Mouse (Mus musculus): ENCODE measurements at regions not wholly inside any gene's neighbourhood (a gene's known extent, or its start where the extent isn't known, plus 50 kb on each side); places are given as distances from the start of the nearest gene placed in this dataset.

DNA sequence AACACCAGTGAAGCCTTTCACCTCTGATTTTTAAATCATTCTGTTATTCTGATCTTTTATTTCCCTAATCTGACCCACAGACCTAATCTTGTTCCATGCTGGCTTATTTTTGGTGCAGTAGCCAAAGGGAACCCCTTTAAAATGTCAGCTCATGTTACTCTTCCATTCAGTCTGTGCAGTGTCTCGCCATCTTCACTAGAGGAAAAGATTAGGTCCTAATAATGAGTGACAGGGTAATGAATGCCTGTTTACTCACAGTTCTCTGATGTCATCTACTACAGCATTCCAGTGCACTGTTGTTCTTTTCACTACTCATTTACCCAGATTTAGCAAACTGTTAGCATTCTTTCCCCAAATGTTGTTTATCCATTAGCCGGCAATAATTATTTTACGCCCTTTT lies 388.2 kb downstream of the Tecrl start:
- no peaks in the 10 kb centered on the region for H3K27me3 ChIP-seq (replicated peaks; ENCODE audit: control insufficient read depth, insufficient read depth, low read length)
- H3K9ac ChIP-seq (ENCODE audit: low read depth, low read length) = no peak overlapping the region
- no peak overlapping the region for H3K4me2 ChIP-seq (replicated peaks; ENCODE audit: low read depth)
- H3K36me3 ChIP-seq (ENCODE audit: control insufficient read depth, insufficient read depth) = no peaks in the 10 kb centered on the region
- no peak for TF ChIP-seq CTCF (IDR thresholded peaks at IDR 0.05; ENCODE audit: low read depth)
- no peaks in the 10 kb centered on the region for H3K9me3 ChIP-seq (ENCODE audit: control insufficient read depth)
- 42% methylated on average over 3 of the region's 3 CpGs for WGBS
- H3K27ac ChIP-seq (ENCODE audit: low read depth, low read length) = no peak overlapping the region
- ATAC-seq = no peak
- no peak overlapping the region for H3K4me3 ChIP-seq (ENCODE audit: low read depth, low read length)
- H3K4me1 ChIP-seq (replicated peaks; ENCODE audit: control insufficient read depth, insufficient read depth, low read length) = no peaks in the 10 kb centered on the region

DNA sequence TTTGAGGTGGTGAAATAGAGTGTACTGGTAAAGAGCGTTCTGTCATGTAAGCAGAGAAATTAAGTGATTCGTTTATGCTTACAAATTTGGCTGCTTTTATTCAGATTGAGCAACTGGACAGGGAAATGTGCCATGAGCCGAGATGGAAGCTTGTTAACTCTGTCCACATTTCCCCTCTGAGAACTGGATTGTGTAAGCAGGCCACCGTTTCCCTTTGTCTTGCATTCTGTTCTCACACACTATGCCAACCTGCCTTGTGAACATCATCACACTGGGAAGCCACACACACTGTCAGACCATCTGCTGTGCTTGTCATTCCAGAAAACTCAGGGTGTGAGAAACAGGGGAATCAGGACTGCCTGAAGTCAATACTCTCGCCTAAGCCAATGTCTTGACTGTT lies 388.8 kb downstream of the Tecrl start:
- no peaks in the 10 kb centered on the region for H3K9me3 ChIP-seq (ENCODE audit: control insufficient read depth)
- no peak overlapping the region for H3K9ac ChIP-seq (ENCODE audit: low read depth, low read length)
- no peak for ATAC-seq
- no peak overlapping the region for H3K27ac ChIP-seq (ENCODE audit: low read depth, low read length)
- 58% methylated on average over 5 of the region's 5 CpGs for WGBS
- no peaks in the 10 kb centered on the region for H3K36me3 ChIP-seq (ENCODE audit: control insufficient read depth, insufficient read depth)
- no peaks in the 10 kb centered on the region for H3K27me3 ChIP-seq (replicated peaks; ENCODE audit: control insufficient read depth, insufficient read depth, low read length)
- TF ChIP-seq CTCF (IDR thresholded peaks at IDR 0.05; ENCODE audit: low read depth) = no peak
- no peak overlapping the region for H3K4me3 ChIP-seq (ENCODE audit: low read depth, low read length)
- H3K4me2 ChIP-seq (replicated peaks; ENCODE audit: low read depth) = no peak overlapping the region
- no peaks in the 10 kb centered on the region for H3K4me1 ChIP-seq (replicated peaks; ENCODE audit: control insufficient read depth, insufficient read depth, low read length)

DNA sequence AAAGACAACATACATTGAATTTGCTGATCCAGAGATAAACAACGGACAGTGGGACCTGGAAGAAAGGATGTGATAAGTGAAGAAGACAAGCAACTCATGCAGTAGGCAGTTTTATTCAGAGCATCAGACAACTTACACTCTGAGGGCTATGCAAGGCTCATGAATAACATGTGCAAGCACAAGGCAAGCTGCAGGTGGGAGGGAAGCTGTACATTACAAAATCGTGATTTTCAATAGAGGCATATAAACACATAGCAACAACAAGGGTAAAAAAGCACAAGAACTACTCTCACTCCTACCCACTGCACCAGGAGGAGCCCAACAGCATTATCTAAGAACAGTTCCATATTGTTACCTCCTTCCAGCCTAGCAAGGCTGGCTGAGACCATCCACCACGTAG lies 390.5 kb downstream of the Tecrl start:
- Histone ChIP-seq H3K27me3 (replicated peaks; ENCODE audit: control insufficient read depth, insufficient read depth, low read length) (no peaks in the 10 kb centered on the region), H3K36me3 (ENCODE audit: control insufficient read depth, insufficient read depth) (no peaks in the 10 kb centered on the region), H3K27ac (ENCODE audit: low read depth, low read length) (no peak overlapping the region), H3K4me1 (replicated peaks; ENCODE audit: control insufficient read depth, insufficient read depth, low read length) (no peaks in the 10 kb centered on the region), H3K4me3 (ENCODE audit: low read depth, low read length) (no peak overlapping the region), H3K9me3 (ENCODE audit: control insufficient read depth) (no peaks in the 10 kb centered on the region), H3K4me2 (replicated peaks; ENCODE audit: low read depth) (no peak overlapping the region), H3K9ac (ENCODE audit: low read depth, low read length) (no peak overlapping the region)
- TF ChIP-seq CTCF (IDR thresholded peaks at IDR 0.05; ENCODE audit: low read depth) = no peak
- ATAC-seq = no peak
- WGBS = 73% methylated on average over 3 of the region's 3 CpGs

DNA sequence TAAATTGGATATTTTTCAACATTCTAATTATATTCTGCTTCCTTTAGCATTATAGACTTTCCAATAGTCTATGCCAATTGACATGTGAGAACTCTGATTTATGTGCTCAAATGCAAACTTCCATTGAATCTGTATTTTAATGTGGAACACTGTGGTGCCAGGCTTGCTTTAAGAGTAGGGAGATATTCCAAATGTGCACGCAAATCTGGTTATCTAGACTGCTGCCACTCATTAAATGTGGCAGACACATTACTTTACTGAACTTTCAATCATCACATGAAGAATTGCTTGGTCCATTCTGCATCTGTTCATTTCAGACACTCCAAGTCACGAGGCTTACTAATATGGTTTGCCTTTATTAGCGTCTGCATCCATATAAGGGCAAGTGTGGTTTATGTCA lies 399.0 kb downstream of the Tecrl start:
- H3K27ac ChIP-seq (ENCODE audit: low read depth, low read length) = no peak overlapping the region
- no peak overlapping the region for H3K9ac ChIP-seq (ENCODE audit: low read depth, low read length)
- WGBS = 77% methylated on average over 3 of the region's 3 CpGs
- no peaks in the 10 kb centered on the region for H3K36me3 ChIP-seq (ENCODE audit: control insufficient read depth, insufficient read depth)
- no peak overlapping the region for H3K4me3 ChIP-seq (ENCODE audit: low read depth, low read length)
- H3K4me1 ChIP-seq (replicated peaks; ENCODE audit: control insufficient read depth, insufficient read depth, low read length) = no peaks in the 10 kb centered on the region
- TF ChIP-seq CTCF (IDR thresholded peaks at IDR 0.05; ENCODE audit: low read depth) = no peak
- no peak for ATAC-seq
- no peaks in the 10 kb centered on the region for H3K9me3 ChIP-seq (ENCODE audit: control insufficient read depth)
- H3K27me3 ChIP-seq (replicated peaks; ENCODE audit: control insufficient read depth, insufficient read depth, low read length) = no peaks in the 10 kb centered on the region
- H3K4me2 ChIP-seq (replicated peaks; ENCODE audit: low read depth) = no peak overlapping the region

DNA sequence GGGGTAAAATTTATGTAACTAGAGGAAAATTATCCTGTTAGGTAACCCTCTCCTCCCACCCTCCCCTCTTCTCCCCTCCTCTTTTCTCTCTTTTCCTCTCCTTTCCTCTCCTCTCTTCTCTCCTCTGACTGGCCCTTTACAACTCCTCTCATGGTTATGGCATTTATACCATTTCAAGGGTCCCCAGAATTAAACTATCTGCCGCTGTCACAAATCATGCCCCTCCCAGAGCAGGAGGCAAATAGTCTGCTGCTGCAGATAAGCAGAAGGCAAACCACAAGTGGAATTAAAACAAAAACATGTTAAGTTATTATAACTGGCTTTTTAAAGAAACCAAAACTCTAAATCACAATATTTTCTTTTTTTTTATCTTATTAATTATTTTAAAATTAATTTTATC lies 407.9 kb downstream of the Tecrl start:
- no peaks in the 10 kb centered on the region for H3K27me3 ChIP-seq (replicated peaks; ENCODE audit: control insufficient read depth, insufficient read depth, low read length)
- no peaks in the 10 kb centered on the region for H3K4me1 ChIP-seq (replicated peaks; ENCODE audit: control insufficient read depth, insufficient read depth, low read length)
- TF ChIP-seq CTCF (IDR thresholded peaks at IDR 0.05; ENCODE audit: low read depth) = no peak
- no peak overlapping the region for H3K4me2 ChIP-seq (replicated peaks; ENCODE audit: low read depth)
- H3K9ac ChIP-seq (ENCODE audit: low read depth, low read length) = no peak overlapping the region
- no peak for ATAC-seq
- H3K27ac ChIP-seq (ENCODE audit: low read depth, low read length) = no peak overlapping the region
- H3K36me3 ChIP-seq (ENCODE audit: control insufficient read depth, insufficient read depth) = no peaks in the 10 kb centered on the region
- WGBS = 69% methylated on average over 1 of the region's 1 CpGs
- H3K4me3 ChIP-seq (ENCODE audit: low read depth, low read length) = no peak overlapping the region
- no peaks in the 10 kb centered on the region for H3K9me3 ChIP-seq (ENCODE audit: control insufficient read depth)

DNA sequence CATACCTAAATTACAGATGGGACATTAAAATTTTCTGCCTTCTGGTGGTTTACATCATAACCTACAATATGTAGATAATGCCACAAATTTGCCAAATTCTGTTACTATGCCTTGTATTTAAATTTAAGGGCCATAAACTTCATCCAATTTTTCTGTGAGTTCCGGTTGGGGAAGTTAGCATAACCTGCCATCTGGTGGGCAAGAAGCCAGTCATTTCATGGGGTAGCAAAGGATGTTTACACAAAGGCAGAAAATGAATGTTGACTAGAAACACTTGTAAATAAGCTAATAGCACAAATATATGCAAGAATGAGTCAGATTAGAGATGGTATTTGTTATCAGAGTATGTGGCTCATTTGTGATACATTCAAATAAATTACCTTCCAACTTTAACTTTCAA lies 415.2 kb downstream of the Tecrl start:
- no peak overlapping the region for H3K9ac ChIP-seq (ENCODE audit: low read depth, low read length)
- H3K4me2 ChIP-seq (replicated peaks; ENCODE audit: low read depth) = no peak overlapping the region
- no peaks in the 10 kb centered on the region for H3K4me1 ChIP-seq (replicated peaks; ENCODE audit: control insufficient read depth, insufficient read depth, low read length)
- H3K27ac ChIP-seq (ENCODE audit: low read depth, low read length) = no peak overlapping the region
- H3K4me3 ChIP-seq (ENCODE audit: low read depth, low read length) = no peak overlapping the region
- no peaks in the 10 kb centered on the region for H3K27me3 ChIP-seq (replicated peaks; ENCODE audit: control insufficient read depth, insufficient read depth, low read length)
- no peak for TF ChIP-seq CTCF (IDR thresholded peaks at IDR 0.05; ENCODE audit: low read depth)
- no peaks in the 10 kb centered on the region for H3K9me3 ChIP-seq (ENCODE audit: control insufficient read depth)
- H3K36me3 ChIP-seq (ENCODE audit: control insufficient read depth, insufficient read depth) = no peaks in the 10 kb centered on the region
- ATAC-seq = no peak
- WGBS = 60% methylated on average over 1 of the region's 1 CpGs

DNA sequence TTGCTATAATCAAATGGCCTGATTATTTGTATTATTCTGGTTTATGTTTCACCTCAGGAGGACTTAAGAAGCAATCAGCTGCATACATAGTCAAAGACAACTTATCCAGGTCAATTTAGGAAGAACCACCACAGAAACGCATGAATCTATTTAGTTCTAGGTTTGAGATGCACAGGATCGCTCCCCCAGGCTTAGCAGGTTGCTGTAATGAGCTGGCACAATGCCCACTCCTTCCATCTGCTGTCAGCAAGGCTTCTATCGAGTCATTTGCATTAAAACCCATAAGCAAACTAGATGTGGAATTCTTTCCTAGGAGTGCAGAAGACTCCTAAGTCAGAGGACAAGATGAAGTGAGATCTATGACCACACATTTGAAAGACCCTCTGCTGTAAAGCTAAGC lies 455.6 kb downstream of the Tecrl start:
- no peak for TF ChIP-seq CTCF (IDR thresholded peaks at IDR 0.05; ENCODE audit: low read depth)
- H3K27ac ChIP-seq (ENCODE audit: low read depth, low read length) = no peak overlapping the region
- H3K9ac ChIP-seq (ENCODE audit: low read depth, low read length) = no peak overlapping the region
- H3K27me3 ChIP-seq (replicated peaks; ENCODE audit: control insufficient read depth, insufficient read depth, low read length) = no peaks in the 10 kb centered on the region
- WGBS = 71% methylated on average over 3 of the region's 3 CpGs
- no peak for ATAC-seq
- no peaks in the 10 kb centered on the region for H3K4me1 ChIP-seq (replicated peaks; ENCODE audit: control insufficient read depth, insufficient read depth, low read length)
- no peaks in the 10 kb centered on the region for H3K9me3 ChIP-seq (ENCODE audit: control insufficient read depth)
- H3K4me2 ChIP-seq (replicated peaks; ENCODE audit: low read depth) = no peak overlapping the region
- no peaks in the 10 kb centered on the region for H3K36me3 ChIP-seq (ENCODE audit: control insufficient read depth, insufficient read depth)
- H3K4me3 ChIP-seq (ENCODE audit: low read depth, low read length) = no peak overlapping the region

All from intestine, postnatal 0 days (tissue).